Mouse (Mus musculus) natural killer cell, adult 2 months (primary cell): ENCODE data around the gene Cnnm4.
"Not testable (repeated sequence)": the region's sequence is repeated elsewhere in the genome, so short reads cannot be mapped to it uniquely, and the experiment has no call there.

ENCODE experiments used
- DNase-seq, 2 experiments: peaks; one replicate each; pipeline ENCODE4 v3.0.0; 2022; ENCODE audit warnings: low spot score in 2 of 2

The Cnnm4 gene

GRCm38 (mm10) chr1:36513718-36514117, 42.3 kb downstream of the Cnnm4 start:
- no peak for DNase-seq

- DNase-seq = no peak
Observed at GRCm38 (mm10) chr1:36518259-36518658, 46.8 kb downstream of the Cnnm4 start.

- no peak for DNase-seq
Observed at GRCm38 (mm10) chr1:36519626-36520025, 48.2 kb downstream of the Cnnm4 start.

- no peak for DNase-seq
Observed at GRCm38 (mm10) chr1:36522210-36522609, 50.8 kb downstream of the Cnnm4 start.

GRCm38 (mm10) chr1:36523332-36524013, 52.1 kb downstream of the Cnnm4 start:
- no peak for DNase-seq

GRCm38 (mm10) chr1:36524058-36524457, 52.6 kb downstream of the Cnnm4 start:
- no peak for DNase-seq

- DNase-seq = no peak
Observed at GRCm38 (mm10) chr1:36525774-36526173, 54.4 kb downstream of the Cnnm4 start.

- DNase-seq = no peak
Observed at GRCm38 (mm10) chr1:36526903-36527302, 55.5 kb downstream of the Cnnm4 start.

GRCm38 (mm10) chr1:36528351-36528750, 56.9 kb downstream of the Cnnm4 start:
- DNase-seq = no peak

- DNase-seq = no peak
Observed at GRCm38 (mm10) chr1:36529274-36529673, 57.9 kb downstream of the Cnnm4 start.

GRCm38 (mm10) chr1:36529875-36530274, 58.5 kb downstream of the Cnnm4 start:
- DNase-seq = no peak

GRCm38 (mm10) chr1:36530485-36530884, 59.1 kb downstream of the Cnnm4 start:
- DNase-seq = no peak

- no peak for DNase-seq
Observed at GRCm38 (mm10) chr1:36530962-36531361, 59.5 kb downstream of the Cnnm4 start.

- no peak for DNase-seq
Observed at GRCm38 (mm10) chr1:36531461-36531860, 60.0 kb downstream of the Cnnm4 start.

- DNase-seq = no peak
Observed at GRCm38 (mm10) chr1:36533546-36533945, 62.1 kb downstream of the Cnnm4 start.

GRCm38 (mm10) chr1:36534595-36535058, 63.2 kb downstream of the Cnnm4 start:
- no peak for DNase-seq

GRCm38 (mm10) chr1:36535477-36536396, 64.3 kb downstream of the Cnnm4 start:
- no peak for DNase-seq

GRCm38 (mm10) chr1:36536397-36536728, 64.9 kb downstream of the Cnnm4 start:
- no peak for DNase-seq

- DNase-seq = not testable (repeated sequence)
Observed at GRCm38 (mm10) chr1:36536783-36537182, 65.4 kb downstream of the Cnnm4 start, which contains the start of gene Ankrd23. Ankrd23 (minus strand) TSS chr1:36536883.

GRCm38 (mm10) chr1:36538727-36539126, 67.3 kb downstream of the Cnnm4 start:
- DNase-seq = no peak

GRCm38 (mm10) chr1:36539186-36539585, 67.8 kb downstream of the Cnnm4 start, which contains the start of gene Gm42417:
Gm42417 (minus strand) TSS chr1:36539429.
- no peak for DNase-seq

GRCm38 (mm10) chr1:36540132-36540531, 68.7 kb downstream of the Cnnm4 start:
- DNase-seq = no peak

- DNase-seq = no peak
Observed at GRCm38 (mm10) chr1:36540807-36541206, 69.4 kb downstream of the Cnnm4 start.
